Mouse (Mus musculus) cerebellum, adult 2 months (tissue): ENCODE results near the gene Mtmr11.

Experiments
- CTCF ChIP-seq: fragments of 200-500 bp; IDR thresholded peaks from 2 replicates; pipeline ENCODE4 v1.5.1; 2011; ENCODE audit warnings: low read depth, mild to moderate bottlenecking, control low read depth, low read length, moderate library complexity, borderline replicate concordance; ENCODE audit not compliant: insufficient read depth
- POLR2A ChIP-seq: fragments of 200-500 bp; IDR thresholded peaks from 2 replicates; pipeline ENCODE4 v1.6.1; 2011; ENCODE audit warnings: low read length, control low read depth, borderline replicate concordance; ENCODE audit not compliant: insufficient read depth

GRCm38 (mm10) chr3:96178427-96178826 is 16.6 kb downstream of the Mtmr11 start:
- TF ChIP-seq POLR2A (no peak), CTCF (no peak)
